Mouse (Mus musculus) midbrain, embryonic 11.5 days (tissue): ENCODE measurements around the gene Rap1gap2. TPM values are rescaled to one million over a fixed set of nuclear protein-coding genes. Genes with fewer than 3 reads are reported as not detected.

Experiments
- ATAC-seq: fragments of 200-750 bp; cut with Nextera tagmentation; 2 replicates; pipeline ENCODE4 v1.8.0; 2017; ENCODE audit warnings: moderate TSS enrichment, moderate library complexity; ENCODE audit not compliant: low FRiP score
- DNase-seq: peaks from one replicate; pipeline ENCODE4 v3.0.0; 2015; ENCODE audit warnings: low spot score; ENCODE audit errors: missing footprints
- H3K27ac ChIP-seq: fragments of 300-500 bp; sonication (generic); 2 replicates; pipeline ENCODE4 v1.5.1; 2014; ENCODE audit warnings: low read depth, low read length
- H3K27me3 ChIP-seq: fragments of 300-500 bp; sonication (generic); 2 replicates; pipeline ENCODE4 v1.6.1; 2014; ENCODE audit warnings: mild to moderate bottlenecking, low read length, moderate library complexity, mixed read lengths; ENCODE audit not compliant: control insufficient read depth, insufficient read depth
- H3K36me3 ChIP-seq: fragments of 300-500 bp; sonication (generic); 2 replicates; pipeline ENCODE4 v1.6.1; 2014; ENCODE audit warnings: mild to moderate bottlenecking, low read length, moderate library complexity, mixed read lengths; ENCODE audit not compliant: control insufficient read depth, insufficient read depth
- H3K4me1 ChIP-seq: fragments of 300-500 bp; sonication (generic); 2 replicates; pipeline ENCODE4 v1.6.1; 2014; ENCODE audit warnings: low read length; ENCODE audit not compliant: control insufficient read depth, insufficient read depth
- H3K4me2 ChIP-seq: fragments of 300-500 bp; sonication (generic); 2 replicates; pipeline ENCODE4 v1.6.1; 2014; ENCODE audit warnings: mild to moderate bottlenecking, moderate library complexity
- H3K4me3 ChIP-seq: fragments of 300-500 bp; sonication (generic); 2 replicates; pipeline ENCODE4 v1.5.1; 2014; ENCODE audit warnings: low read depth, low read length
- H3K9ac ChIP-seq: fragments of 300-500 bp; sonication (generic); 2 replicates; pipeline ENCODE4 v1.6.1; 2014; ENCODE audit warnings: low read length
- H3K9me3 ChIP-seq: fragments of 300-500 bp; sonication (generic); 2 replicates; pipeline ENCODE4 v1.6.1; 2016; ENCODE audit warnings: low read length; ENCODE audit not compliant: control insufficient read depth
- WGBS: fragments of 180-500 bp; shearing (Covaris S2); extraction: QIAGEN DNeasy Blood & Tissue Kit; methylation state at CpG from one replicate; pipeline ENCODE4 v1.1.7; 2014; 5-methylcytosine and 5-hydroxymethylcytosine counted together
- polyA plus RNA-seq: library from polyadenylated mRNA; unstranded; fragments of >200 nt; fragmentation: Nextera tagmentation; extraction: Ambion mirVana; gene quantifications from 2 replicates; pipeline ENCODE4 v1.2.1, GENCODE M21; 2014

Rap1gap2 gene
- polyA plus RNA-seq, 1 experiment from 2014 or later, result 2.5 TPM

GRCm38 (mm10) chr11:74525605-74526004, 85.1 kb downstream of the Rap1gap2 start:
- H3K9ac ChIP-seq, result no peak overlapping the region
- no peak for DNase-seq
- 48% methylated on average over 9 of the region's 9 CpGs for WGBS
- no peak overlapping the region for H3K4me2 ChIP-seq
- no peak for ATAC-seq
- peaks cover 7% of the 10 kb centered on the region for H3K4me1 ChIP-seq
- H3K36me3 ChIP-seq, result no peaks in the 10 kb centered on the region
- peaks cover 44% of the 10 kb centered on the region for H3K27me3 ChIP-seq
- no peak overlapping the region for H3K4me3 ChIP-seq
- no peaks in the 10 kb centered on the region for H3K9me3 ChIP-seq
- H3K27ac ChIP-seq, result no peak overlapping the region

- Histone ChIP-seq H3K27me3 (peaks cover 46% of the 10 kb centered on the region), H3K4me2 (no peak overlapping the region), H3K4me3 (no peak overlapping the region), H3K9me3 (no peaks in the 10 kb centered on the region), H3K36me3 (no peaks in the 10 kb centered on the region), H3K27ac (no peak overlapping the region), H3K9ac (no peak overlapping the region), H3K4me1 (peaks cover 7% of the 10 kb centered on the region)
- 91% methylated on average over 7 of the region's 7 CpGs for WGBS
- ATAC-seq, result no peak
- DNase-seq, result no peak
Observed at GRCm38 (mm10) chr11:74525205-74525604, 85.5 kb downstream of the Rap1gap2 start.

- Histone ChIP-seq H3K27me3 (peaks cover 46% of the 10 kb centered on the region), H3K36me3 (no peaks in the 10 kb centered on the region), H3K9ac (no peak overlapping the region), H3K9me3 (no peaks in the 10 kb centered on the region), H3K4me1 (peaks cover 7% of the 10 kb centered on the region), H3K4me3 (no peak overlapping the region), H3K27ac (no peak overlapping the region), H3K4me2 (no peak overlapping the region)
- no peak for DNase-seq
- ATAC-seq, result no peak
- WGBS, result 54% methylated on average over 9 of the region's 9 CpGs
Observed at GRCm38 (mm10) chr11:74524050-74524965, 86.4 kb downstream of the Rap1gap2 start.

GRCm38 (mm10) chr11:74523210-74523951, 87.3 kb downstream of the Rap1gap2 start:
- 1% methylated on average over 30 of the region's 30 CpGs for WGBS
- Histone ChIP-seq H3K4me3 (peak overlapping the region; percentile 69), H3K9ac (peak overlapping the region; percentile 75), H3K27me3 (peaks cover 46% of the 10 kb centered on the region), H3K4me1 (peaks cover 7% of the 10 kb centered on the region), H3K9me3 (no peaks in the 10 kb centered on the region), H3K27ac (no peak overlapping the region), H3K4me2 (peak overlapping the region; percentile 99), H3K36me3 (no peaks in the 10 kb centered on the region)
- DNase-seq, result peak; percentile 91
- peak; percentile 9 for ATAC-seq

- Histone ChIP-seq H3K9me3 (no peaks in the 10 kb centered on the region), H3K4me3 (peak overlapping the region; percentile 69), H3K27ac (no peak overlapping the region), H3K27me3 (peaks cover 45% of the 10 kb centered on the region), H3K4me2 (peak overlapping the region; percentile 99), H3K9ac (peak overlapping the region; percentile 75), H3K4me1 (peaks cover 7% of the 10 kb centered on the region), H3K36me3 (no peaks in the 10 kb centered on the region)
- under 1% methylated on average over 83 of the region's 87 CpGs for WGBS
- DNase-seq (peak; percentile 95), ATAC-seq (peak; percentile 72)
Observed at GRCm38 (mm10) chr11:74522487-74523209, 88.1 kb downstream of the Rap1gap2 start.

DNA sequence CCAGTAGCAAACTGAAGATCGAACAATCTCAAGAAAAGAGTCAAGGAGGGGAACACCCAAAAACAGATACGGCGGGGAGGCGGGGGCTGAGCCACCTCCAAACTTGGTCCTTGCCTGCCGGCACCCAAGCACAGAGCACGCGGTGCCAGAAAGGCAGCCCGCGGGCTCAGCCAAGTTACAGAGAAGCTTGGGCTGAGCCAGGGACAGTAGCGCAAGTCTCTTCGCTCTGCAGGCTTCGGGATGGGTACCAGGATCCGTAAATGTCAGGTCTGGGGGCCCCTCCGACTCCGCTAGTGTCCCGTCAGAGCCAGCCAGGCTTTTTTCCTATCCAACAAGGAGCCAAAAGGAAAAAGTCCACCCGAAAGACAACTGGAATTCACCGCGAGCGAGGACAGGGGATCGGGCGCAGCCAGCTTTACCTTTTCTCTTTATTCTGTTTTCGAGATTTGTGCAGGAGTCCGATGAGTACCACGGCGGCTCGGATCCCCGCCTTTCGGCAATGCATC, 88.7 kb downstream of the Rap1gap2 start:
- ATAC-seq (peak; percentile 35; the same call in 1 of the 2 replicates), DNase-seq (peak; percentile 96)
- Histone ChIP-seq H3K9me3 (no peaks in the 10 kb centered on the region), H3K4me1 (peaks cover 7% of the 10 kb centered on the region), H3K4me3 (peak overlapping the region; percentile 69), H3K36me3 (no peaks in the 10 kb centered on the region), H3K4me2 (peak overlapping the region; percentile 99), H3K27me3 (peaks cover 43% of the 10 kb centered on the region), H3K27ac (no peak overlapping the region), H3K9ac (peak overlapping the region; percentile 75)
- 1% methylated on average over 29 of the region's 29 CpGs for WGBS

GRCm38 (mm10) chr11:74520201-74520600, 90.5 kb downstream of the Rap1gap2 start:
- Histone ChIP-seq H3K4me3 (no peak overlapping the region), H3K36me3 (no peaks in the 10 kb centered on the region), H3K27ac (no peak overlapping the region), H3K9ac (no peak overlapping the region), H3K4me2 (no peak overlapping the region), H3K4me1 (peaks cover 7% of the 10 kb centered on the region), H3K27me3 (peaks cover 41% of the 10 kb centered on the region), H3K9me3 (no peaks in the 10 kb centered on the region)
- ATAC-seq (no peak), DNase-seq (no peak)
- 87% methylated on average over 3 of the region's 3 CpGs for WGBS

- Histone ChIP-seq H3K4me3 (no peak overlapping the region), H3K9ac (no peak overlapping the region), H3K27ac (no peak overlapping the region), H3K36me3 (no peaks in the 10 kb centered on the region), H3K9me3 (no peaks in the 10 kb centered on the region), H3K4me2 (no peak overlapping the region), H3K4me1 (no peaks in the 10 kb centered on the region), H3K27me3 (peaks cover 5% of the 10 kb centered on the region)
- 86% methylated on average over 5 of the region's 5 CpGs for WGBS
- DNase-seq (no peak), ATAC-seq (no peak)
Observed at GRCm38 (mm10) chr11:74516112-74516511, 94.6 kb downstream of the Rap1gap2 start.
